Mouse (Mus musculus): Measurements from ENCODE around the gene Zfand3.

Zfand3 gene

GRCm38 (mm10) chr17:30004203-30005102 is at the start of gene Zfand3:
TSS of gene Zfand3 (plus strand) at chr17:30004733.
- peak; percentile 86 for DNase-seq (ENCODE audit: low read depth)

DNA sequence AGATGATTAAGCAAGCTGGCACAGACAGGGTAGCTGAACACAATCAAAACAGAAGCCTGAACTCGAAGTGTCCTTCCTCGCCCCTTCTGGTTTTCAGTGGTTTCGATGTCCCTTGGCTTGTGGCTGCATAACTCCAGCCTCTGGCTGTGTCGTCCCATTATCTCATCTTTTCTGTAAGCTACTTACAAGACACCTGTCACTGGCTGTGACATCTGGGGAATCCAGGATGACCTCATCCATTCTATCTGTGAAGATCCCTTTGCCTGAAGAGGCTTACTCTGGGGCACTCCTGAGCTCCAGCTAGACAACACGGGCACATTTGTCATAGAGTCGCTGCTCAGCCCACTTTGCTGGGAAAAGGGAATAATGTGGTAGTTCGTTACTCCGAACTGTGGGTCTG is 48.7 kb upstream of the Zfand3 start:
- DNase-seq (ENCODE audit: low read depth) = no peak

DNA sequence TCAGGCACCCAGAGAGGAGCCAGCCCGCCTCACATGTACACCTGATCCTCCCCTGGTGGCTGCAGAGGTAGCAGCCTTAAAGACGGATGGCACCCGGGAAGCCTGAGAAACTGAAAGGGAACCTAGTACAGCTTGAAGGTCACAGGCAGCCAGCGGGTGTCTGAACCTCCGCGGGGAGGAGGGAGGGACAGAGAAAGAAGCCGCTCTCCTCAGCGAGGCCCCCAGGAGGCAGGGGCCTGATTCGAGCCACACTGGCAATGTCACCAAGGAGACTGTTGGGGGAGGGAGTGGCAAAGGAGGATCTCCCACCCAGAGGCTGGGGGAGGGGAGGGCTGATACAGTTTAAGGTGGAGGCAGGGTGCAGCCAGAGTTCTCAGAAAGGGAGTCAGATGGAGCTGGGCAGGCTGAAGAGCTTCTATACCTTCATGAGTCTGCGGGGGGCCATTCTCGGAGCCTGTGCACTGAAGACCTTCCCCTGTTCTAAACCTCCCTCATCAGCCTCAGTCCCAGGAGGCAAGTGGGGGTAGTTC is 40.7 kb upstream of the Zfand3 start:
- no peak for DNase-seq (ENCODE audit: low read depth)

DNA sequence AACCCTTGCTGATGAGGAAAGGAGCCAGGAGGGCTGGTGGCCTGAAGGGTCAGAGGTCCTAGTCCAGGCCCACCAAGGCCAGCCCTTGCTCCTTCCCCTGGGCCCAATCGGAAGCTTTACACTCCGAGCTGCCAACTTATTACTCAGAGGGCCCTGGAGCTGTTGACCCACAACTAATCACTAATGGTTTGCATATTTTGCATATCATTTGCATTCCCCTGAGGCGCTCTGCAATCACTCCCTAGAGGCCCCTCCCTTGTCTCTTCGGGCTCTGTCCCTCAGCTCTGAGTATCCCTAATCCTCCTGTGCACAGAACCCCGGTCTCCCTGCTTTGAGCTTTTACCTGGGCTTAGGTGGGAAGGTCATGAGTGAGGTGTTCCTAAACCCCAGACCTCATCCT is 39.0 kb upstream of the Zfand3 start:
- no peak for DNase-seq (ENCODE audit: low read depth)

GRCm38 (mm10) chr17:29970037-29970555 is 34.4 kb upstream of the Zfand3 start, which contains the start of gene Mdga1:
TSS of gene Mdga1 (minus strand) at chr17:29970087.
- DNase-seq (ENCODE audit: low read depth) = no peak

DNA sequence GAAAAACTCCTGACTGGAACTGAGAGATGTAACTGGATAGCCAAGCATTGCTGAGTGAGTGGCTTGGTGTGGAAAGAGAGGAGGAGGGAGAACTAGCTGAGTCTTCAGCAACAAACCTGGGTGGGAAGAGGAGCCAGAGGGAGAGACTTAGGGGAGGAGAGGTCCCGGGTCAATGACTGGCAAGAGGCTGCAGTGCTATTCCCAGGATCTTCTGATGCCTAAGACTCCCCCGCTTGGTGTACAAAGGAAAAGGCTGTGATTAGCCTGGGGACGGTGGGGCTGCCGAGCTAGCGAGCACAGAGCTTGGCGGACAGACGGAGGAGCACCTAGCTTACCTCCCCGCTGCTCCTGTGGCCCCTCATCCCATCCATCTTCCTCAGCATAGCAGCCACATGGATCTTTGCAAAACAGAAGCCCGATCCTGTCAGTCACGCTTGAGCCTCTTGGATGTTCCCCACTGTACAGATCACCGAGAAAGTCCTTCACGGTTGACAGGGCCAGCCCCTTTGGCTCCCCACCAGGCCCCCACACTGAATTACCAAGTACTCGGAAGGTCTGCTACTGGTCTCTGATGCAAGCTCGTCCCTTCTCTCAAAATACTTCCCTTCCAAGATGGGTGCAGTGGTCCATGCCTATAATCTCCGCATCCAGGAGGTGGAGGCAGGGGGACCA is 32.6 kb upstream of the Zfand3 start:
- DNase-seq (ENCODE audit: low read depth) = no peak

DNA sequence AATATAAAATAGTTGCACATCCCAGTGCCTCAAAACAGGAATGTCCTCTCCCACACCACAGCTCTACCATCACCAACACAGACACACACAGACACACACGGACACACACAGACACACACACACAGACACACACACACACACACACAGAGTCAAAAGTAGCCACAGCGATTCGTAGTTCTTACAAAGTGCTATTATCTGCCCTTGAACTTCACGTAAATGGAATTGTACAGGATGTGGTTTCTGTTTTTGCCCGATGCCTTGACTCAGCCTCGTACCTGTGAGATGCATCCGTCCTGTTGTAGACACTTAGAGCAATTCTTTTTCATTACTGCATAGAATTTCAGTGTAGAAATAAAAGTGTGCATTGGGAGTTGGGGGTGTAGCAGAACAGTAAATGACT is 31.3 kb upstream of the Zfand3 start:
- DNase-seq (ENCODE audit: low read depth) = no peak

- DNase-seq (ENCODE audit: low read depth) = peak; percentile 58
Observed at GRCm38 (mm10) chr17:29975731-29976130, 28.8 kb upstream of the Zfand3 start.

GRCm38 (mm10) chr17:29979020-29979419 is 25.5 kb upstream of the Zfand3 start:
- DNase-seq (ENCODE audit: low read depth) = no peak

DNA sequence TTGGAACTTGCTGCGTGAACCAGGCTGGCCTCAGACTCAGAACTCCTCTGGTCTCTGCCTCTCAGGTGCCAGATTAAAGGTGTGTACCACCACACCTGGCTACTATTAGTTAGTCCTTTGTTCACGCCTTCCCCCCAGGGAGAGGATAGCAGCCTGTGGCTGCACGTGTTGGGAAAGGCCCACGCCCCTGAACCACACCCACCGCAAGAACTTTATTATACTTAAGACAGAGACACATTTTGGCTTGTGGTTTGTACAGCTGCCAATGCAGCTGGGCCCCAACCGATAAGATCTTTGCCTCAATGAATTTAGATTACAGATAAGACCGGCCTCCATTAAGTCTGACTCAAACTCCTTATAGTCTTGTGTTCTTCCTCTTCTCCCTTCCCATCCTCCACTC is 24.7 kb upstream of the Zfand3 start:
- DNase-seq (ENCODE audit: low read depth) = no peak

DNA sequence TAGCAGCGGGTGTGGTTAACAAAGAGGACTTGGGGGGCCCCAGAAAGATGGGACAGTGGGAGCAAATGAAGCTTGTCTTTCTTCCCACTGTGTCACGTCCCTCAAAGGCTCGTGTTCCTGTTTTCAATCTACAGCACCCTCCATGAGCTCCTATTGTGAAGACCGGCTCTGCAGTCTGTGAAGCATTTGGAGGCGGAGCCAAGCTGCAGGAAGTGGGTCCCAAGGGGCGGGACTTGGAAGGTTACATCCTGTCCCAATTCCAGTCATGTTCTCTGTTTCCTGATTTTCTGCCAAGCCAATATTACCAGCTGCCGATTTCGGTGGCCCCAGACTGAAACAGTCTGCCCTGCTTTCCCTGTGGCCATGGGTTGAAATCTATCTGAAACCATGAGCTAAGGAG is 23.0 kb upstream of the Zfand3 start:
- no peak for DNase-seq (ENCODE audit: low read depth)

DNA sequence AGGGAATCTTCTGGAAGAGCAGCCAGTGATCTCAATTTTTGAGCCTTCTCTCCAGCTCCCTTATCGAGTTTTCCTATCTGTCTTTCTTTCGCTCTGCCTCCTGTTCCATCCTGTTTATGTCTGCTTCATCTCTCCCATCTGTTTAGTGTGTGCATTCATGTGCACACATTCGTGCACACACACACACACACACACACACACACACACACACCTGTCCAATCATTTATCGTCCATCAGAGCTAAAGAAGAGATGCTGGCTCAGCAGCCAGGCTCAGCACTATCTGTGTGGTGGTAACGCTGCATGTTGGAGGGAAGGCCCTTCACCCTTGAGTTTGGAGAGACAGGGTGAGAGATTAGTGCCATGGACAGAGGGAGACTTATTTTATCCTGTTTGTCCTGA is 21.3 kb upstream of the Zfand3 start:
- DNase-seq (ENCODE audit: low read depth) = no peak

DNA sequence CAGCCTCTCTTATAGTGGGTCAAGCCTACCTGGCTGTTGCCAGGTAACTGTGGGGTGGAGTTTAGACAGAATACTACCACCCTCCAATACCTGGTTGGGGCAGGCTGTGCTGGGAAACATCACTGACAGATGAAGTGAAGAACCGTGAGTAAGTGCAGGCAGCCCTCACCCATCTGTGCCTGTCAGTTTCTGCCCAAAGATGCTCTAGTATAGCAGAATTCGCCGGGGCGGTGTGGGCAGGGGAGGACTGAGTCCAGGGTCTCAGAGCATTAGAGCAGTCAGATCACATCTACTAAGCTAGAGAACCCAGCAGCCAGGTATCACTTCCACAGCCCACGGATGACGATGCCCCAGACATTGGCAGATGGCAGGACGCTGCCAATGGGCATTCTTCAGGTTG is 19.6 kb upstream of the Zfand3 start:
- DNase-seq (ENCODE audit: low read depth) = no peak

DNA sequence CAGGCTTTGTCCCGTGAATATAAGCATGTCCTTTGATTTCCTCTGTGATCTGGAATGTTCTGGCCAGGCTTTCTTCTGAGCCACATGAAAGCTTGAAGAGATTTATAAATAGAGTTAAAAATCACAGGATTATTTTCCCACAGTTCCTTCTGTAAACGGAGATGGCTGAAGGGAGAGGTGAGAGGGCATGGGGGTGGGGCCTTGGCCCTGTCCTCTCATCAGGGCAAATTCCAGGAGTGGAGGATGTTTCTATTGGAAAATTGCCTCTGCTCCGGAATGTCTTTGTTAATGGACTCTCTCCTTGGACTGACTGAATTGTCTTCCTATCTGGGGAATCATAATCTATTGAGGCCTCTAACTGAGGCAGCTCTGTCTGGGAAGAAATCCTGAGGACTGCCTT is 19.0 kb upstream of the Zfand3 start:
- DNase-seq (ENCODE audit: low read depth) = peak; percentile 32

GRCm38 (mm10) chr17:29988141-29988540 is 16.4 kb upstream of the Zfand3 start:
- DNase-seq (ENCODE audit: low read depth) = no peak

- DNase-seq (ENCODE audit: low read depth) = no peak
Observed at GRCm38 (mm10) chr17:29989653-29990052, 14.9 kb upstream of the Zfand3 start.

DNA sequence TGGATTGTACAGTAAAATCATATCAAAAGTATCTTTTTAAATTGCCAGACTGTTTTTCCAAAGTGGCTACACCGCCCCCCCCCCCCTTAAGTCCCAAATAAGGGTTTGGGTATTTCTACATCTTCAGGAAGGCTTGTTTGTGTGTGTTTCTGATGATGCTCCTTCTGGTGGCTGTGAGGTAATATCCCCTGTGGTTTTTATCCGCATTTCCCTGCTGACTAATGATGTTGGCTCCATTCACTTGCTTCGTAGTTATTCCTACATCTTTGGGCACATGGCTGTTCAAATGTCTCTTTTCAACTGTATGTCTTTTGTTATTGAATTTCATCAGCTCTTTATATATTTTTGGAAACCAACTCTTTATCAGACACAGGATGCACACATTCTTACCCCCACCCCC is 14.4 kb upstream of the Zfand3 start:
- no peak for DNase-seq (ENCODE audit: low read depth)

GRCm38 (mm10) chr17:29990845-29991244 is 13.7 kb upstream of the Zfand3 start:
- DNase-seq (ENCODE audit: low read depth) = no peak

DNA sequence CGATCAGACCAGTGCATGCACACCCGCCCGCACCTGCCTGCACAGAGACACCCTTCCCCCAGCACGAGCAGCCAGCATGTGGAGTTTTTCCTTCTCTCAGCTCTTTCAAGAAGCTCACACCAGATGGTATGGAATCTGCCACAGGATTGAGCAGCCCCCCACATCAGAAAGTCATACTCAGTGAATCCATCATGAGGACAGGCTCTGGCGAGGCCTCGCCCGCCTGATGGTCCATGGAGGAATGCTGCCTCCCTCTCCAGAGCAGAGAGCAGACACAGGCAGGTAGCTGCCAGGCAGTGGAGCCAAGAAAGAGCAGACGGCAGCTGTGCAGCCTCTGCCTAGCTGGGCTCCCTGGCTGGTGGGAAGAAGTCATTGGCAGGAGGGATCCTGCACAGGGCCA is 11.0 kb upstream of the Zfand3 start:
- DNase-seq (ENCODE audit: low read depth) = no peak

GRCm38 (mm10) chr17:29994011-29994410 is 10.5 kb upstream of the Zfand3 start:
- DNase-seq (ENCODE audit: low read depth) = peak; percentile 46

- no peak for DNase-seq (ENCODE audit: low read depth)
Observed at GRCm38 (mm10) chr17:29994459-29994858, 10.1 kb upstream of the Zfand3 start.

DNA sequence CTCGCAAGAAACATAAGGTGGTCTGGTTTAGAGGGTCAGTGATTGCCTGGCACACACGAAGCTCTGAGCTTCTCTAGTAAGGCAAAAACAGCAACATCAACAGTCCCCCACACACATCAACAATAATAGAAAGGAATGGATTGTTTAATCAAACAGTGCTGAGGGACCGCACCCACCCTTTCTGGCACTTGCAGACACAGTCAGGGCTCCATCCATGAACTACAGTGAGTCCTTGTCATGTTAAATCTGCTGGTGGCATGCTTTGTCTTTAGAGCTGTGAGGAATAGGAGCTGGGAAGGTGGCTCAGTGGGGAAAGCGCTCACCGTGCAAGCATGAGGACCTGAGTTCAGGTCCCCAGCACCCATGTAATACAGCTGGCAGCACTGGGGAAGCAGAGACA is 8.5 kb upstream of the Zfand3 start:
- DNase-seq (ENCODE audit: low read depth) = no peak

GRCm38 (mm10) chr17:29997726-29998125 is 6.8 kb upstream of the Zfand3 start:
- DNase-seq (ENCODE audit: low read depth) = no peak

All from fibroblast of lung, adult 2 months (primary cell).